Mouse (Mus musculus) liver, postnatal 0 days (tissue): Measurements from ENCODE around the gene Kcnc1.

Experiments used
- CTCF ChIP-seq: sonication (generic); IDR thresholded peaks from 2 replicates; pipeline ENCODE4 v1.5.1; 2016; ENCODE audit warnings: antibody characterized with exemption, low read depth
- EP300 ChIP-seq: IDR thresholded peaks from 2 replicates; pipeline ENCODE4 v1.6.1; 2016; ENCODE audit warnings: antibody characterized with exemption, low read depth, mild to moderate bottlenecking

GRCm38 (mm10) chr7:46466422-46466981, 70.2 kb downstream of the Kcnc1 start:
- TF ChIP-seq CTCF (no peak), EP300 (no peak)
